In the genomic region with DNA sequence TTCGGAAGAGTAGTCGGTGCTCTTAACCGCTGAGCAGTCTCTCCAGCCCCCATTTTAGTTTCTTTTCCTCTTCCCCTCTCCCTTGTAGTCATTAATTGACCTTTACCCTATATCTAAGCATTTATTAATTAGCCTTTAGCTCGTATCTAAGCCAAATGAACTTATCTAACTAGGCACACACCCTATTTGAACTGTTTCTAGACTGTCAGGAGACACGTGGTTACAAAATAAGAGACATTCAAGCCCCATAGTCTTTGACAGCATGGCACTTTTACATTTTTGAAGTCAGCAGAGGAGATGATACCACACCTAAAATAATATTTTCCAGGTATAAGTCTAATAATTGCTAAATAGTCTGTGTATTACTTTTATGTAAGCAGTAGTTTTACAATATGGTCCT, we compare ENCODE assay signal across 34 mouse cellular contexts. TPM values are rescaled to one million over a fixed set of nuclear protein-coding genes. Genes with fewer than 3 reads are reported as not detected.
"Had no signal": no experiment of that assay in that cellular context is flagged by ENCODE, and none has a peak within 500 bp of the region (broad histone marks: within the 10 kb centered on the region; RNA-seq: fewer than 3 reads in every experiment).

No protein-coding gene starts in this region.

- H3K4me3 ChIP-seq: heart, adult 2 months; heart, embryonic 10.5 days; heart, embryonic 12.5 days; heart, embryonic 13.5 days; heart, embryonic 15.5 days; hindbrain, embryonic 10.5 days; hindbrain, embryonic 12.5 days; hindbrain, embryonic 13.5 days; hindbrain, embryonic 15.5 days; intestine, embryonic 15.5 days; kidney, embryonic 15.5 days; layer of hippocampus, adult 2 months had no signal

- H3K9me3 ChIP-seq: heart, embryonic 10.5 days; heart, embryonic 12.5 days; heart, embryonic 13.5 days; heart, embryonic 15.5 days; hindbrain, embryonic 10.5 days; hindbrain, embryonic 12.5 days; hindbrain, embryonic 13.5 days; hindbrain, embryonic 15.5 days; intestine, embryonic 15.5 days; kidney, embryonic 15.5 days had no signal

- H3K4me1 ChIP-seq: heart, embryonic 10.5 days; heart, embryonic 15.5 days; hindbrain, embryonic 13.5 days; hindbrain, embryonic 15.5 days; intestine, embryonic 15.5 days had no signal

- DNase-seq: heart, adult 2 months; heart, postnatal 10 days; heart, postnatal 14 days; heart, postnatal 36 days; heart, postnatal 4 days; kidney, adult 11 months; kidney, adult 18-20 months; kidney, adult 2 months; kidney, adult 8-10 months; kidney, adult 9 months; kidney, postnatal 10 days; kidney, postnatal 14 days; kidney, postnatal 25 days; layer of hippocampus, adult 9-11 months; layer of hippocampus, postnatal 36 days had no signal

- H3K27ac ChIP-seq: heart, adult 2 months; heart, embryonic 10.5 days; heart, embryonic 13.5 days; heart, embryonic 15.5 days; hindbrain, embryonic 10.5 days; hindbrain, embryonic 12.5 days; hindbrain, embryonic 13.5 days; hindbrain, embryonic 14.5 days; hindbrain, embryonic 15.5 days; hindbrain, postnatal 0 days; intestine, embryonic 15.5 days; kidney, embryonic 15.5 days; kidney, postnatal 0 days; layer of hippocampus, adult 2 months had no signal

- H3K9ac ChIP-seq: heart, embryonic 12.5 days; heart, embryonic 13.5 days; heart, embryonic 15.5 days; hindbrain, embryonic 12.5 days; hindbrain, embryonic 13.5 days; hindbrain, embryonic 14.5 days; hindbrain, embryonic 15.5 days; intestine, embryonic 15.5 days; kidney, embryonic 15.5 days had no signal

- H3K4me2 ChIP-seq: heart, embryonic 11.5 days; heart, embryonic 12.5 days; hindbrain, embryonic 12.5 days; hindbrain, embryonic 13.5 days; hindbrain, embryonic 14.5 days; hindbrain, embryonic 15.5 days; intestine, embryonic 15.5 days; kidney, embryonic 15.5 days had no signal

- ATAC-seq: hindbrain, embryonic 16.5 days; hindbrain, postnatal 0 days; intestine, embryonic 16.5 days; intestine, postnatal 0 days had no signal

- H3K27me3 ChIP-seq: heart, embryonic 12.5 days; heart, embryonic 13.5 days; heart, embryonic 15.5 days; hindbrain, embryonic 12.5 days; hindbrain, embryonic 13.5 days; hindbrain, embryonic 15.5 days; intestine, embryonic 15.5 days; kidney, embryonic 15.5 days had no signal

- H3K36me3 ChIP-seq: heart, embryonic 10.5 days; heart, embryonic 12.5 days; heart, embryonic 13.5 days; heart, embryonic 15.5 days; hindbrain, embryonic 10.5 days; hindbrain, embryonic 12.5 days; hindbrain, embryonic 13.5 days; hindbrain, embryonic 15.5 days; intestine, embryonic 15.5 days; kidney, embryonic 15.5 days had no signal

RNA-seq across cellular contexts. Expression of gene Ptges, which starts 11.9 kb away (rescaled TPM):
- polyA plus RNA-seq: inflammation-experienced regulatory T-cells, adult 6 months had no signal
